Mouse (Mus musculus): Measurements from ENCODE around the gene Ehd1. TPM values are rescaled to one million over a fixed set of nuclear protein-coding genes. Genes with fewer than 3 reads are reported as not detected.

Gene Ehd1
- total and polyA plus RNA-seq, 3 experiments = 65.9 to 105 TPM; not detected in 1

DNA sequence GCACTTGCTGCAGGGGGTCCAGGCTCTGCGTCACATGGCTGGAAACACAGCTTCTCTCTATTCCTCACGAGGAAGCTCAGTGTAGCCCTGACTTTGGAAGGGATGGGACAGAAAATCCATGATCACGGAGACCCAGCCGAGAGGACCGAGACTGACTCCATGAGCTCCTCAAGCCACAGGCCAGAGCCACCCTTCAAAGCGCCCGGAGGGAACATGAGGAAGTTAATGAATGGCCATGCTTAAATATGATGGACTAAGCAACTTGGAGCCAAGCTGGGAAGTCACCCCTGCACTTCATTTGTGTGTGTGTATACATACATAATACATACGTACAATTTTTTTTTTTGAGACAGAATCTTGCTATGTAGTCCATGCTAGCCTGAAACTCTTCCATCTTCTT is 5.3 kb upstream of the Ehd1 start:
- TF ChIP-seq HCFC1 (IDR thresholded peaks at IDR 0.05; ENCODE audit: low read depth, low read length) = no peak
- no peak for TF ChIP-seq ZKSCAN1 (IDR thresholded peaks at IDR 0.05; ENCODE audit: low read depth, low read length)
- no peak for TF ChIP-seq ZNF384 (IDR thresholded peaks at IDR 0.05; ENCODE audit: low read depth, low read length)
- TF ChIP-seq EP300 (IDR thresholded peaks at IDR 0.05; ENCODE audit: low read depth in 1 of 2, low read length in 2 of 2) = no peak
- TF ChIP-seq TAL1 (IDR thresholded peaks at IDR 0.05; ENCODE audit: low read length) = no peak
- no peak for TF ChIP-seq MYB (IDR thresholded peaks at IDR 0.05; ENCODE audit: low read depth, low read length)
- no peak for TF ChIP-seq RAD21 (IDR thresholded peaks at IDR 0.05; ENCODE audit: low read depth, low read length)
- no peak for TF ChIP-seq E2F4 (IDR thresholded peaks at IDR 0.05; ENCODE audit: borderline replicate concordance, low read depth, low read length)
- no peak for TF ChIP-seq KAT2A (conservative IDR thresholded peaks at IDR 0.05; ENCODE audit: low read depth, low read length)
- no peak for TF ChIP-seq UBTF (IDR thresholded peaks at IDR 0.05; ENCODE audit: borderline replicate concordance, insufficient read depth, low read depth, low read length)
- TF ChIP-seq POLR2A (IDR thresholded peaks at IDR 0.05; ENCODE audit: control insufficient read depth in 1 of 2, insufficient read depth in 1 of 2, low read depth in 1 of 2, low read length in 2 of 2, poor library complexity in 1 of 2) = no peak
- TF ChIP-seq MAX (IDR thresholded peaks at IDR 0.05; ENCODE audit: low read length) = no peak
- TF ChIP-seq CTCF (IDR thresholded peaks at IDR 0.05 in 2 of 3, conservative IDR thresholded peaks at IDR 0.05 in 1 of 3; ENCODE audit: control insufficient read depth in 1 of 3, insufficient read depth in 1 of 3, low read depth in 2 of 3, low read length in 3 of 3, poor library complexity in 1 of 3, severe bottlenecking in 1 of 3) = no peak
- TF ChIP-seq POLR2AphosphoS2 (IDR thresholded peaks at IDR 0.05; ENCODE audit: low read length) = no peak
- TF ChIP-seq RCOR1 (IDR thresholded peaks at IDR 0.05; ENCODE audit: low read depth, low read length) = no peak
- TF ChIP-seq GATA1 (IDR thresholded peaks at IDR 0.05; ENCODE audit: low read depth, low read length) = no peak
- H3K27ac ChIP-seq (ENCODE audit: control insufficient read depth, low read depth, low read length) = no peak overlapping the region
- peaks cover 0 to 7% of the 10 kb centered on the region in 2 experiments; a peak in 2 of 4 replicates for H3K4me1 ChIP-seq (ENCODE audit: control insufficient read depth in 1 of 2, insufficient read depth in 2 of 2, low read length in 2 of 2)

DNA sequence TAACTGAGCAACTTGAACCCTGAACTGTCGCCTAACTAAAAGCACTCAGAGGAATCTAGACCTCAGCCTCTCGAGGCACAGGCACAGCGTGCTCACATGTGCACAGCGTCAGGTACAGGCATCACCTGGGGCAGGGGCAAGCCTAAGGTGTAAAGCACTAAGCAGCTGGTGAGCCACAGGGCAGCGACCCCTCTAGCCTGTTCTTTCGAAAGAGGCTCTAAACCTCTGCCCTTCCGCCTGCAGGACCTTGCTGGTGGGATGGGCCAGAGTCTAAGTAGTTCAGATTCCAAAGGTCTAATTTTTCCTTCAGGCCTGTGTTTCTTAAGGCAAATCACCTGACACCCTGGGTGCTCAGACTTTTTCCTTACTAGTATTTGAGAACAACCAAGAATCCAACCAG is 4.5 kb upstream of the Ehd1 start:
- TF ChIP-seq SMC3 (IDR thresholded peaks at IDR 0.05; ENCODE audit: low read depth, low read length) (no peak), POLR2AphosphoS5 (IDR thresholded peaks at IDR 0.05; ENCODE audit: borderline replicate concordance, low read depth, low read length) (no peak), POLR2AphosphoS2 (IDR thresholded peaks at IDR 0.05; ENCODE audit: low read length) (no peak), MAX (IDR thresholded peaks at IDR 0.05; ENCODE audit: low read length) (no peak), POLR2A (IDR thresholded peaks at IDR 0.05; ENCODE audit: control insufficient read depth in 1 of 2, insufficient read depth in 1 of 2, low read depth in 1 of 2, low read length in 2 of 2, poor library complexity in 1 of 2) (no peak), USF1 (IDR thresholded peaks at IDR 0.05; ENCODE audit: low read depth, low read length) (no peak), ZNF384 (IDR thresholded peaks at IDR 0.05; ENCODE audit: low read depth, low read length) (no peak), RCOR1 (IDR thresholded peaks at IDR 0.05; ENCODE audit: low read depth, low read length) (no peak)
- no peak for DNase-seq (ENCODE audit: low read depth, low spot score)
- peaks cover 0 to 7% of the 10 kb centered on the region in 2 experiments; a peak in 2 of 4 replicates for H3K4me1 ChIP-seq (ENCODE audit: control insufficient read depth in 1 of 2, insufficient read depth in 2 of 2, low read length in 2 of 2)
- no peaks in the 10 kb centered on the region for H3K27me3 ChIP-seq (ENCODE audit: control insufficient read depth in 1 of 2, insufficient read depth in 2 of 2, low read length in 2 of 2)
- peaks cover 11% of the 10 kb centered on the region for H3K79me2 ChIP-seq (ENCODE audit: control insufficient read depth, insufficient read depth, low read length, poor library complexity)
- H3K9me3 ChIP-seq (replicated peaks; ENCODE audit: insufficient read depth, low read length) = no peaks in the 10 kb centered on the region
- H3K4me3 ChIP-seq (ENCODE audit: control insufficient read depth in 1 of 2, insufficient read depth in 1 of 2, low read depth in 2 of 2, low read length in 2 of 2) = no peak overlapping the region
- no peak overlapping the region for H3K27ac ChIP-seq (ENCODE audit: control insufficient read depth, low read depth, low read length)
- H3K9ac ChIP-seq (ENCODE audit: control insufficient read depth, low read depth, low read length, poor library complexity, severe bottlenecking) = no peak overlapping the region
- peaks cover 0 to 2% of the 10 kb centered on the region in 2 experiments; a peak in 2 of 4 replicates for H3K36me3 ChIP-seq (ENCODE audit: control insufficient read depth in 1 of 2, insufficient read depth in 2 of 2, low read length in 2 of 2)

More for the DNA sequence above, 5.3 kb upstream of the Ehd1 start:
- Histone ChIP-seq H3K36me3 (ENCODE audit: control insufficient read depth in 1 of 2, insufficient read depth in 2 of 2, low read length in 2 of 2) (peaks cover 0 to 2% of the 10 kb centered on the region in 2 experiments; a peak in 2 of 4 replicates), H3K9me3 (replicated peaks; ENCODE audit: insufficient read depth, low read length) (no peaks in the 10 kb centered on the region), H3K9ac (ENCODE audit: control insufficient read depth, low read depth, low read length, poor library complexity, severe bottlenecking) (no peak overlapping the region), H3K79me2 (ENCODE audit: control insufficient read depth, insufficient read depth, low read length, poor library complexity) (peaks cover 6% of the 10 kb centered on the region; the same call in 1 of the 2 replicates), H3K27me3 (ENCODE audit: control insufficient read depth in 1 of 2, insufficient read depth in 2 of 2, low read length in 2 of 2) (no peaks in the 10 kb centered on the region), H3K4me3 (ENCODE audit: control insufficient read depth in 1 of 2, insufficient read depth in 1 of 2, low read depth in 2 of 2, low read length in 2 of 2) (no peak overlapping the region)
- DNase-seq (ENCODE audit: low read depth, low spot score) = no peak
